ENCODE assay signal across 8 mouse cellular contexts in genomic region chr9:57072526-57072988, GRCm38 (mm10). TPM values are rescaled to one million over a fixed set of nuclear protein-coding genes. Genes with fewer than 3 reads are reported as not detected.
A peak's percentile ranks its signal among the peaks of the same experiment; 100 is the strongest.
DNase-seq lines count a peak whose midpoint lies in the region; ATAC-seq and TF ChIP-seq lines count a peak whose summit lies in the region.

No protein-coding gene starts in this region.

- no peaks in the 10 kb centered on the region for H3K27me3 ChIP-seq in heart, embryonic 11.5 days (ENCODE audit: control insufficient read depth, insufficient read depth, low read length)
- no peaks in the 10 kb centered on the region for H3K27me3 ChIP-seq in E14TG2a.4 (ENCODE audit: insufficient read depth, low read length)
- H3K27me3 ChIP-seq in forebrain, embryonic 16.5 days (replicated peaks; ENCODE audit: control insufficient read depth, insufficient read depth, low read length): no peaks in the 10 kb centered on the region
- H3K27me3 ChIP-seq in liver, embryonic 16.5 days (ENCODE audit: control insufficient read depth, insufficient read depth, low read depth, low read length): no peaks in the 10 kb centered on the region

- DNase-seq in heart, postnatal 36 days: no peak
- no peak for DNase-seq in c-Kit-positive CD71-positive TER-119-positive erythroid progenitor cells, embryonic 14.5 days (ENCODE audit: low spot score)
- DNase-seq in thymus, postnatal 36 days: no peak
- DNase-seq in spleen, postnatal 10 days (ENCODE audit: low spot score in 2 of 2): no peak

- peaks cover 6% of the 10 kb centered on the region; the same call in 1 of the 2 replicates for H3K4me1 ChIP-seq in heart, embryonic 11.5 days (ENCODE audit: control insufficient read depth, insufficient read depth, low read length)
- H3K4me1 ChIP-seq in E14TG2a.4 (replicated peaks; ENCODE audit: low read depth, low read length): peaks cover 36% of the 10 kb centered on the region
- H3K4me1 ChIP-seq in forebrain, embryonic 16.5 days (replicated peaks; ENCODE audit: control insufficient read depth, insufficient read depth, low read length): peaks cover 25% of the 10 kb centered on the region
- H3K4me1 ChIP-seq in liver, embryonic 16.5 days (ENCODE audit: control insufficient read depth, low read depth, low read length): peaks cover 47% of the 10 kb centered on the region

- intact Hi-C loops in heart, postnatal 36 days (cut with DNase I): loop anchor here (2.0 to 10.0 kb wide), 3 partner anchors 58 to 452 kb away; partner anchors contain the start of genes Cox5a and Man2c1

- WGBS in heart, embryonic 11.5 days (ENCODE audit: insufficient replicate concordance): under 1% methylated on average over 40 of the region's 40 CpGs
- WGBS in forebrain, embryonic 16.5 days: under 1% methylated on average over 40 of the region's 40 CpGs
- under 1% methylated on average over 40 of the region's 40 CpGs for WGBS in liver, embryonic 16.5 days (ENCODE audit: insufficient replicate concordance)

- H3K36me3 ChIP-seq in heart, embryonic 11.5 days (ENCODE audit: control insufficient read depth, insufficient read depth, low read length): no peaks in the 10 kb centered on the region
- H3K36me3 ChIP-seq in E14TG2a.4 (ENCODE audit: insufficient read depth, low read length): 0 out of 2 replicates have a peak, but pooled peaks cover 2% of the 10 kb centered on the region
- no peaks in the 10 kb centered on the region for H3K36me3 ChIP-seq in forebrain, embryonic 16.5 days (ENCODE audit: control insufficient read depth, insufficient read depth)
- no peaks in the 10 kb centered on the region for H3K36me3 ChIP-seq in liver, embryonic 16.5 days (ENCODE audit: control insufficient read depth, insufficient read depth)

- H3K9ac ChIP-seq in heart, embryonic 11.5 days (ENCODE audit: low read depth, low read length): peak overlapping the region; percentile 84
- H3K9ac ChIP-seq in forebrain, embryonic 16.5 days (replicated peaks; ENCODE audit: low read depth, low read length): peak overlapping the region; percentile 72
- peak overlapping the region; percentile 84 for H3K9ac ChIP-seq in liver, embryonic 16.5 days (ENCODE audit: low read depth, low read length)

- no peaks in the 10 kb centered on the region for H3K9me3 ChIP-seq in heart, embryonic 11.5 days (replicated peaks; ENCODE audit: control insufficient read depth, low read length)
- no peaks in the 10 kb centered on the region for H3K9me3 ChIP-seq in E14TG2a.4 (ENCODE audit: low read length)
- no peaks in the 10 kb centered on the region for H3K9me3 ChIP-seq in forebrain, embryonic 16.5 days (ENCODE audit: control insufficient read depth, low read length)
- no peaks in the 10 kb centered on the region for H3K9me3 ChIP-seq in liver, embryonic 16.5 days (replicated peaks; ENCODE audit: control insufficient read depth, low read length)

- H3K4me3 ChIP-seq in heart, embryonic 11.5 days (ENCODE audit: low read depth, low read length): peak overlapping the region; percentile 98
- peak overlapping the region; percentile 98 for H3K4me3 ChIP-seq in E14TG2a.4 (replicated peaks; ENCODE audit: low read length)
- H3K4me3 ChIP-seq in forebrain, embryonic 16.5 days (replicated peaks; ENCODE audit: low read length): peak overlapping the region; percentile 99
- peak overlapping the region; percentile 64 for H3K4me3 ChIP-seq in liver, embryonic 16.5 days (ENCODE audit: low read depth, low read length)

- no peak for TF ChIP-seq CTCF in E14TG2a.4 (conservative IDR thresholded peaks at IDR 0.05; ENCODE audit: low read length)

- peak overlapping the region; percentile 97 for H3K27ac ChIP-seq in heart, embryonic 11.5 days (ENCODE audit: low read depth, low read length)
- H3K27ac ChIP-seq in forebrain, embryonic 16.5 days (ENCODE audit: low read length): peak overlapping the region; percentile 98
- H3K27ac ChIP-seq in liver, embryonic 16.5 days (ENCODE audit: low read length): peak overlapping the region; percentile 99

- no peak for ATAC-seq in heart, embryonic 11.5 days (replicated peaks; ENCODE audit: insufficient number of reproducible peaks, low FRiP score, low TSS enrichment)
- no peak for ATAC-seq in forebrain, embryonic 16.5 days
- ATAC-seq in liver, embryonic 16.5 days (ENCODE audit: low read depth): no peak

- peak overlapping the region; percentile 94 for H3K4me2 ChIP-seq in heart, embryonic 11.5 days
- H3K4me2 ChIP-seq in forebrain, embryonic 16.5 days (ENCODE audit: low read length): peak overlapping the region; percentile 82
- H3K4me2 ChIP-seq in liver, embryonic 16.5 days (ENCODE audit: low read depth, low read length): peak overlapping the region; percentile 95

RNA-seq across cellular contexts. Expression of gene Sin3a, which starts 0.7 kb away (rescaled TPM):
- polyA plus RNA-seq in heart, embryonic 11.5 days (2014; fragmentation: Nextera tagmentation; extraction: Ambion mirVana): 34.4 TPM in 2 replicates
- total RNA-seq in heart, postnatal 36 days (2021): 10 to 100 TPM; 31.6 to 40.1 TPM
- polyA plus RNA-seq in forebrain, embryonic 16.5 days (2015; fragmentation: Nextera tagmentation; extraction: Ambion mirVana): 28.2 and 29.5 TPM in 2 replicates
- polyA plus RNA-seq in liver, embryonic 16.5 days (2015; fragmentation: Nextera tagmentation; extraction: Ambion mirVana): 13.4 and 14.5 TPM in 2 replicates

RNA-seq across cellular contexts. Expression of gene Man2c1, which starts 57.9 kb away (rescaled TPM):
- polyA plus RNA-seq in heart, embryonic 11.5 days (2014; fragmentation: Nextera tagmentation; extraction: Ambion mirVana): 22.0 and 29.1 TPM in 2 replicates
- total RNA-seq in heart, postnatal 36 days (2021): 10 to 100 TPM; 42.5 to 44.9 TPM
- 66.4 and 95.4 TPM in 2 replicates for polyA plus RNA-seq in forebrain, embryonic 16.5 days (2015; fragmentation: Nextera tagmentation; extraction: Ambion mirVana)
- 18.6 and 21.2 TPM in 2 replicates for polyA plus RNA-seq in liver, embryonic 16.5 days (2015; fragmentation: Nextera tagmentation; extraction: Ambion mirVana)
